Comparison of ENCODE assay signal across 9 mouse cellular contexts in genomic region chr12:57281155-57282114, GRCm38 (mm10). TPM values are rescaled to one million over a fixed set of nuclear protein-coding genes. Genes with fewer than 3 reads are reported as not detected.
A peak's percentile ranks its signal among the peaks of the same experiment; 100 is the strongest.
DNase-seq lines count a peak whose midpoint lies in the region; ATAC-seq and TF ChIP-seq lines count a peak whose summit lies in the region.
"Had no signal": no experiment of that assay in that cellular context is flagged by ENCODE, and none has a peak within 500 bp of the region (broad histone marks: within the 10 kb centered on the region; RNA-seq: fewer than 3 reads in every experiment).

No protein-coding gene starts in this region.

- no peak for TF ChIP-seq POLR2A in limb, embryonic 14.5 days (IDR thresholded peaks at IDR 0.05; ENCODE audit: borderline replicate concordance, extremely low read depth, insufficient read depth, insufficient read length)

- H3K27ac ChIP-seq in forebrain, embryonic 11.5 days (ENCODE audit: low read depth, low read length) = no peak overlapping the region
- no peak overlapping the region for H3K27ac ChIP-seq in forebrain, embryonic 10.5 days
- no peak overlapping the region for H3K27ac ChIP-seq in midbrain, embryonic 11.5 days (ENCODE audit: low read depth, low read length)
- no peak overlapping the region for H3K27ac ChIP-seq in midbrain, embryonic 10.5 days (replicated peaks)
- no peak overlapping the region for H3K27ac ChIP-seq in limb, embryonic 14.5 days (replicated peaks; ENCODE audit: low read depth, low read length)
- no peak overlapping the region for H3K27ac ChIP-seq in stomach, postnatal 0 days (replicated peaks)
- H3K27ac ChIP-seq: neural tube, embryonic 12.5 days had no signal

- no peak for DNase-seq in forebrain, embryonic 11.5 days (ENCODE audit: low spot score)
- no peak for DNase-seq in forebrain, embryonic 10.5 days (ENCODE audit: extremely low spot score, low spot score)
- no peak for DNase-seq in midbrain, embryonic 11.5 days (ENCODE audit: low spot score, missing footprints)
- DNase-seq in midbrain, embryonic 10.5 days (ENCODE audit: low spot score) = no peak
- DNase-seq in embryo, embryonic 9.5 days (ENCODE audit: extremely low spot score) = peak; percentile 24
- DNase-seq in limb, embryonic 14.5 days (ENCODE audit: low spot score) = peak; percentile 52
- DNase-seq in stomach, postnatal 0 days (ENCODE audit: low spot score) = no peak
- no peak for DNase-seq in urinary bladder, postnatal 10 days (ENCODE audit: low spot score)

- no peak overlapping the region for H3K9ac ChIP-seq in forebrain, embryonic 11.5 days (ENCODE audit: low read length)
- no peak overlapping the region for H3K9ac ChIP-seq in midbrain, embryonic 11.5 days (ENCODE audit: low read length)
- no peak overlapping the region for H3K9ac ChIP-seq in limb, embryonic 14.5 days (ENCODE audit: low read depth, low read length, severe bottlenecking)
- H3K9ac ChIP-seq in stomach, postnatal 0 days (ENCODE audit: low read length) = no peak overlapping the region
- H3K9ac ChIP-seq: neural tube, embryonic 12.5 days had no signal

- TF ChIP-seq CTCF in stomach, postnatal 0 days (IDR thresholded peaks at IDR 0.05; ENCODE audit: low read depth) = peak; percentile 82

- ATAC-seq in forebrain, embryonic 11.5 days (replicated peaks; ENCODE audit: low FRiP score) = peak; percentile 60; the same call in 1 of the 2 replicates
- peak; percentile 59; the same call in 1 of the 2 replicates for ATAC-seq in midbrain, embryonic 11.5 days (ENCODE audit: low FRiP score)
- ATAC-seq in limb, embryonic 14.5 days (ENCODE audit: low FRiP score, low read depth) = no peak
- no peak for ATAC-seq in stomach, postnatal 0 days (ENCODE audit: low FRiP score, low TSS enrichment)

- no peak overlapping the region for H3K4me2 ChIP-seq in forebrain, embryonic 11.5 days (ENCODE audit: low read depth, low read length, severe bottlenecking)
- no peak overlapping the region for H3K4me2 ChIP-seq in midbrain, embryonic 11.5 days
- H3K4me2 ChIP-seq in limb, embryonic 14.5 days (replicated peaks; ENCODE audit: low read depth, low read length, severe bottlenecking) = no peak overlapping the region
- H3K4me2 ChIP-seq in stomach, postnatal 0 days (replicated peaks; ENCODE audit: low read depth) = no peak overlapping the region
- H3K4me2 ChIP-seq: neural tube, embryonic 12.5 days had no signal

- TF ChIP-seq EP300 in stomach, postnatal 0 days (optimal IDR thresholded peaks at IDR 0.05) = peak; percentile 48

- H3K27me3 ChIP-seq in forebrain, embryonic 11.5 days (ENCODE audit: control insufficient read depth, insufficient read depth, low read length) = no peaks in the 10 kb centered on the region
- no peaks in the 10 kb centered on the region for H3K27me3 ChIP-seq in forebrain, embryonic 10.5 days (ENCODE audit: poor library complexity, severe bottlenecking)
- H3K27me3 ChIP-seq in midbrain, embryonic 11.5 days (ENCODE audit: control insufficient read depth, insufficient read depth, low read length) = no peaks in the 10 kb centered on the region
- H3K27me3 ChIP-seq in midbrain, embryonic 10.5 days (ENCODE audit: low read depth, poor library complexity, severe bottlenecking) = 0 out of 2 replicates have a peak, but pooled peaks cover 5% of the 10 kb centered on the region
- H3K27me3 ChIP-seq in limb, embryonic 14.5 days (ENCODE audit: control insufficient read depth, insufficient read depth, low read length) = no peaks in the 10 kb centered on the region
- no peaks in the 10 kb centered on the region for H3K27me3 ChIP-seq in stomach, postnatal 0 days (ENCODE audit: control insufficient read depth, insufficient read depth, low read length)
- H3K27me3 ChIP-seq: neural tube, embryonic 12.5 days had no signal

- H3K36me3 ChIP-seq in forebrain, embryonic 11.5 days (ENCODE audit: control insufficient read depth, insufficient read depth, low read length) = no peaks in the 10 kb centered on the region
- H3K36me3 ChIP-seq in forebrain, embryonic 10.5 days (replicated peaks) = no peaks in the 10 kb centered on the region
- H3K36me3 ChIP-seq in midbrain, embryonic 11.5 days (ENCODE audit: control insufficient read depth, insufficient read depth, low read length) = no peaks in the 10 kb centered on the region
- H3K36me3 ChIP-seq in midbrain, embryonic 10.5 days = no peaks in the 10 kb centered on the region
- no peaks in the 10 kb centered on the region for H3K36me3 ChIP-seq in limb, embryonic 14.5 days (ENCODE audit: control insufficient read depth, insufficient read depth, low read length)
- no peaks in the 10 kb centered on the region for H3K36me3 ChIP-seq in stomach, postnatal 0 days (ENCODE audit: control insufficient read depth, insufficient read depth, low read length)
- H3K36me3 ChIP-seq: neural tube, embryonic 12.5 days had no signal

- H3K4me3 ChIP-seq in forebrain, embryonic 11.5 days (ENCODE audit: low read depth, low read length) = no peak overlapping the region
- no peak overlapping the region for H3K4me3 ChIP-seq in forebrain, embryonic 10.5 days
- H3K4me3 ChIP-seq in midbrain, embryonic 11.5 days (ENCODE audit: low read depth, low read length) = no peak overlapping the region
- H3K4me3 ChIP-seq in midbrain, embryonic 10.5 days = no peak overlapping the region
- H3K4me3 ChIP-seq in limb, embryonic 14.5 days (replicated peaks; ENCODE audit: low read length) = no peak overlapping the region
- no peak overlapping the region for H3K4me3 ChIP-seq in stomach, postnatal 0 days (ENCODE audit: low read depth, low read length)
- H3K4me3 ChIP-seq: neural tube, embryonic 12.5 days had no signal

- no peaks in the 10 kb centered on the region for H3K9me3 ChIP-seq in forebrain, embryonic 11.5 days (ENCODE audit: control insufficient read depth, low read length)
- no peaks in the 10 kb centered on the region for H3K9me3 ChIP-seq in forebrain, embryonic 10.5 days
- no peaks in the 10 kb centered on the region for H3K9me3 ChIP-seq in midbrain, embryonic 11.5 days (ENCODE audit: control insufficient read depth, low read length)
- H3K9me3 ChIP-seq in midbrain, embryonic 10.5 days (replicated peaks) = no peaks in the 10 kb centered on the region
- no peaks in the 10 kb centered on the region for H3K9me3 ChIP-seq in limb, embryonic 14.5 days (ENCODE audit: control insufficient read depth, low read length)
- H3K9me3 ChIP-seq in stomach, postnatal 0 days (ENCODE audit: control insufficient read depth, low read length) = no peaks in the 10 kb centered on the region
- H3K9me3 ChIP-seq: neural tube, embryonic 12.5 days had no signal

- H3K4me1 ChIP-seq in forebrain, embryonic 11.5 days (replicated peaks; ENCODE audit: control insufficient read depth, insufficient read depth, low read length) = no peaks in the 10 kb centered on the region
- H3K4me1 ChIP-seq in forebrain, embryonic 10.5 days = no peaks in the 10 kb centered on the region
- H3K4me1 ChIP-seq in midbrain, embryonic 11.5 days (ENCODE audit: control insufficient read depth, insufficient read depth, low read length) = no peaks in the 10 kb centered on the region
- H3K4me1 ChIP-seq in midbrain, embryonic 10.5 days = peaks cover 2% of the 10 kb centered on the region; the same call in 1 of the 2 replicates
- H3K4me1 ChIP-seq in limb, embryonic 14.5 days (ENCODE audit: control insufficient read depth, insufficient read depth, low read length) = no peaks in the 10 kb centered on the region
- H3K4me1 ChIP-seq in stomach, postnatal 0 days (replicated peaks; ENCODE audit: control insufficient read depth, insufficient read depth) = no peaks in the 10 kb centered on the region
- H3K4me1 ChIP-seq: neural tube, embryonic 12.5 days had no signal

- 46% methylated on average over 3 of the region's 3 CpGs for WGBS in forebrain, embryonic 11.5 days
- 47% methylated on average over 3 of the region's 3 CpGs for WGBS in forebrain, embryonic 10.5 days
- 44% methylated on average over 3 of the region's 3 CpGs for WGBS in midbrain, embryonic 11.5 days
- 43% methylated on average over 3 of the region's 3 CpGs for WGBS in midbrain, embryonic 10.5 days
- WGBS in limb, embryonic 14.5 days = 44% methylated on average over 3 of the region's 3 CpGs
- 50% methylated on average over 3 of the region's 3 CpGs for WGBS in stomach, postnatal 0 days

RNA-seq across cellular contexts. Expression of gene Mipol1, which starts 51.2 kb away (rescaled TPM):
- polyA plus RNA-seq in forebrain, embryonic 11.5 days (2014; fragmentation: Nextera tagmentation; extraction: Ambion mirVana) = 8.1 and 8.8 TPM in 2 replicates
- polyA plus RNA-seq in forebrain, embryonic 10.5 days (2016; fragmentation: Nextera tagmentation; extraction: Ambion mirVana) = 8.2 and 9.4 TPM in 2 replicates
- 7.6 and 9.5 TPM in 2 replicates for polyA plus RNA-seq in midbrain, embryonic 11.5 days (2014; fragmentation: Nextera tagmentation; extraction: Ambion mirVana)
- polyA plus RNA-seq in midbrain, embryonic 10.5 days (2016; fragmentation: Nextera tagmentation; extraction: Ambion mirVana) = 7.8 and 8.9 TPM in 2 replicates
- polyA plus RNA-seq in limb, embryonic 14.5 days (2012; rRNA removed) = 3.6 and 5.3 TPM in 2 replicates
- polyA plus RNA-seq in limb, embryonic 14.5 days (2014; fragmentation: Nextera tagmentation; extraction: Ambion mirVana) = 8.2 and 9.5 TPM in 2 replicates
- 5.9 and 6.3 TPM in 2 replicates for polyA plus RNA-seq in stomach, postnatal 0 days (2015; fragmentation: Nextera tagmentation; extraction: Ambion mirVana)

RNA-seq across cellular contexts. Expression of gene Prps1l3, which starts 51.2 kb away (rescaled TPM):
- 77.6 and 77.7 TPM in 2 replicates for polyA plus RNA-seq in forebrain, embryonic 11.5 days (2014; fragmentation: Nextera tagmentation; extraction: Ambion mirVana)
- 86.1 and 86.6 TPM in 2 replicates for polyA plus RNA-seq in forebrain, embryonic 10.5 days (2016; fragmentation: Nextera tagmentation; extraction: Ambion mirVana)
- polyA plus RNA-seq in midbrain, embryonic 11.5 days (2014; fragmentation: Nextera tagmentation; extraction: Ambion mirVana) = 78.1 and 86.4 TPM in 2 replicates
- polyA plus RNA-seq in midbrain, embryonic 10.5 days (2016; fragmentation: Nextera tagmentation; extraction: Ambion mirVana) = 74.9 and 83.9 TPM in 2 replicates
- 28.2 and 28.4 TPM in 2 replicates for polyA plus RNA-seq in limb, embryonic 14.5 days (2012; rRNA removed)
- polyA plus RNA-seq in limb, embryonic 14.5 days (2014; fragmentation: Nextera tagmentation; extraction: Ambion mirVana) = 51.2 and 61.5 TPM in 2 replicates
- polyA plus RNA-seq in stomach, postnatal 0 days (2015; fragmentation: Nextera tagmentation; extraction: Ambion mirVana) = 24.0 TPM in 2 replicates

Comparison
In these comparisons a context has a peak if more than half of its experiments do, and no peak if none do; other contexts are left out.
1. ATAC-seq: peak in forebrain, embryonic 11.5 days (single experiment) and midbrain, embryonic 11.5 days (single experiment); none in limb, embryonic 14.5 days (single experiment) and stomach, postnatal 0 days (single experiment).
2. DNase-seq: peak in embryo, embryonic 9.5 days (single experiment) and limb, embryonic 14.5 days (single experiment); none in forebrain, embryonic 11.5 days (single experiment), forebrain, embryonic 10.5 days (single experiment), midbrain, embryonic 11.5 days (single experiment), midbrain, embryonic 10.5 days (single experiment), stomach, postnatal 0 days (single experiment) and urinary bladder, postnatal 10 days (single experiment).